Mouse (Mus musculus): ENCODE data around the gene Tnxb. TPM values are rescaled to one million over a fixed set of nuclear protein-coding genes. Genes with fewer than 3 reads are reported as not detected.

Gene Tnxb
- polyA plus RNA-seq, 1 experiment from 2014 or later = 0.26 TPM

DNA sequence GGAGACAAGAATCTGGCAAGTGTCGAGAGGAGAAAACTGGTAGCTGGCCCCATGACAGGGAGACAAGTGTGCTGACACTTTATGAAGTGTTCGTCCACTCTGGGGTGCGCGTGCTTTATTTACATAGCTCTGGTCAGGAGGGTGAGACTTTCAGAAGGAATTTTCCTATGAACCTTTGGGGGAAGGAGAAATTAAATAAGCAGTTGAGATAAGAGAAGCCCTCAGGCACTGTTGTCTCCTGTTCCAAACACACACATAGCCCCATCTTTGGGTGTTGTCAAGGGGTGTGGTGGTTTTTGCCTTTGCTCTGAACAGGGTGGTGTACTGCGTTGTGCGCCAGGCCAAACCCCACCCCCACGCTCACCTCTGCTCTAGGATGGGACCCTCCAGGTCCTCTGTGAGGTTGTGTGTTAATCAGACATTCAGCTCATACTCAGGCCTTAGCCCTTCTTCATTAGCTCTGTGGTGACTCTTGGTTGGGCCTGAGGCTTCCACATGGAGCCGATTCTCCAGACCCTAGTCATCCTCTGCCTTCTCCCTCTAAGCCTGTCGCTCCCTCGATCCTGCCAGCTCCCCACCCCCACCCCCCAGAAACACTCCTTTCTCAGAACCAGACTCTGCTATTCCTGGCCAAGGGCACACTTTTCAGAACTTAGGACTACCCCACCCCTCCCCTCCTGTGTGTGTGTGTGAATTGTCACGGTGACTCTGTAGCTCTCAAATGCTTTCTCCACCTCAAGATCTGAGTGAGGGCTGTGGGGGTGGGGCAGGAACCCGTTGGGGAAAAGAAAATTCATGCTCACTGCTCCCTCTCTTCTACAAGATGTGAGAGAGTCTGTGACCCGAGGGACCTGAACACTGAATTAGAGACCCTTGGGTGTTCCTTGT lies 5.1 kb downstream of the Tnxb start:
- no peak overlapping the region for H3K9ac ChIP-seq (ENCODE audit: low read depth, low read length)
- no peak for TF ChIP-seq CTCF (IDR thresholded peaks at IDR 0.05; ENCODE audit: low read depth)
- DNase-seq (ENCODE audit: low spot score) (no peak), ATAC-seq (replicated peaks; ENCODE audit: low FRiP score, low read depth) (no peak)
- H3K4me3 ChIP-seq (replicated peaks; ENCODE audit: low read depth, low read length) = no peak overlapping the region
- peaks cover 13% of the 10 kb centered on the region; the same call in 1 of the 2 replicates for H3K4me1 ChIP-seq (replicated peaks; ENCODE audit: insufficient read depth, low read length)
- H3K27me3 ChIP-seq (ENCODE audit: insufficient read depth, low read length) = peaks cover 38% of the 10 kb centered on the region
- WGBS = 62% methylated on average over 13 of the region's 13 CpGs
- no peak overlapping the region for H3K4me2 ChIP-seq (ENCODE audit: low read length)
- no peaks in the 10 kb centered on the region for H3K36me3 ChIP-seq (ENCODE audit: insufficient read depth, low read length)
- no peaks in the 10 kb centered on the region for H3K9me3 ChIP-seq (replicated peaks; ENCODE audit: low read length)
- no peak overlapping the region for H3K27ac ChIP-seq

DNA sequence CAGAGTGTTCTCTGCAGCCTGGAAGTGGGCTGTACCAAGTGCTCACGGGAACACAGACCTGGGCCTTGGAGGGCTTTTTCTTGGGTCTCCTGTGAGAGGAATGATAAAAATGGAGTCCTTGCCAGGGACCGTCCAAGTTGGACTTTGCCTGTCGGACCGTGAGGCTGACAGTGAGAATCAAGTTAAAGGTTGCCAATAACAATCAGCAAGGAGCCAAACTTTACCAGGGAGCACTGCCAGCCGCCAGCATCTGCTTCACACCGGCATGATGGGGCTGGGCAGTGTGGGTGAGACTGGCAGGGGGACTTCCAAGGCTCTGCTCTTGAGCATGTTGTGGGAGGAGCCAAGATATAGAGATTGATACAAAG lies 5.7 kb downstream of the Tnxb start:
- Histone ChIP-seq H3K4me2 (ENCODE audit: low read length) (no peak overlapping the region), H3K4me3 (replicated peaks; ENCODE audit: low read depth, low read length) (no peak overlapping the region), H3K36me3 (ENCODE audit: insufficient read depth, low read length) (no peaks in the 10 kb centered on the region), H3K9me3 (replicated peaks; ENCODE audit: low read length) (no peaks in the 10 kb centered on the region), H3K9ac (ENCODE audit: low read depth, low read length) (no peak overlapping the region), H3K27ac (no peak overlapping the region), H3K27me3 (ENCODE audit: insufficient read depth, low read length) (peaks cover 35% of the 10 kb centered on the region), H3K4me1 (replicated peaks; ENCODE audit: insufficient read depth, low read length) (peaks cover 12% of the 10 kb centered on the region; the same call in 1 of the 2 replicates)
- ATAC-seq (replicated peaks; ENCODE audit: low FRiP score, low read depth) = no peak
- DNase-seq (ENCODE audit: low spot score) = no peak
- 71% methylated on average over 6 of the region's 6 CpGs for WGBS
- TF ChIP-seq CTCF (IDR thresholded peaks at IDR 0.05; ENCODE audit: low read depth) = no peak

DNA sequence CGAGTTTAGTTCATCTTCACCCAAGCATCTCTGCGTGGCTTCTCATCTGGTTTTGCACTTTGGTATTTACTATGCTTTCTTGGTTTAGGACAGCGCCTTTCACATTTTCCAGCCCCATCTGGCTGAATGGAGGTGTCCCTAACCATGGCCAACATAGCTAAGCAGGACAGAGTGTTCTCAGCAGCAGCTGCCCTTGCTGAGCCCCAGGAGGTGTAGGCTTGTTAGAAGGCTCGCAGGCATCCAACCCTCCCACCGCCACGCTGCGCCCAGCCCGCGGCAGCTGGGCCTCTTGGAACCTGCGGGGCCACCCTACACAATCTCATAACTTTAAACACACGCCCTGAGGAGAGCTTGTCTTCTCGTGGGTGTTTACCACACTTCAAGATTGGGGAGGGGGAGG lies 6.3 kb downstream of the Tnxb start:
- Histone ChIP-seq H3K4me1 (replicated peaks; ENCODE audit: insufficient read depth, low read length) (peaks cover 9% of the 10 kb centered on the region; the same call in 1 of the 2 replicates), H3K9ac (ENCODE audit: low read depth, low read length) (no peak overlapping the region), H3K4me2 (ENCODE audit: low read length) (no peak overlapping the region), H3K9me3 (replicated peaks; ENCODE audit: low read length) (no peaks in the 10 kb centered on the region), H3K27ac (no peak overlapping the region), H3K27me3 (ENCODE audit: insufficient read depth, low read length) (peaks cover 31% of the 10 kb centered on the region), H3K4me3 (replicated peaks; ENCODE audit: low read depth, low read length) (no peak overlapping the region), H3K36me3 (ENCODE audit: insufficient read depth, low read length) (no peaks in the 10 kb centered on the region)
- TF ChIP-seq CTCF (IDR thresholded peaks at IDR 0.05; ENCODE audit: low read depth) = no peak
- WGBS = 74% methylated on average over 12 of the region's 12 CpGs
- DNase-seq (ENCODE audit: low spot score) (no peak), ATAC-seq (replicated peaks; ENCODE audit: low FRiP score, low read depth) (no peak)

DNA sequence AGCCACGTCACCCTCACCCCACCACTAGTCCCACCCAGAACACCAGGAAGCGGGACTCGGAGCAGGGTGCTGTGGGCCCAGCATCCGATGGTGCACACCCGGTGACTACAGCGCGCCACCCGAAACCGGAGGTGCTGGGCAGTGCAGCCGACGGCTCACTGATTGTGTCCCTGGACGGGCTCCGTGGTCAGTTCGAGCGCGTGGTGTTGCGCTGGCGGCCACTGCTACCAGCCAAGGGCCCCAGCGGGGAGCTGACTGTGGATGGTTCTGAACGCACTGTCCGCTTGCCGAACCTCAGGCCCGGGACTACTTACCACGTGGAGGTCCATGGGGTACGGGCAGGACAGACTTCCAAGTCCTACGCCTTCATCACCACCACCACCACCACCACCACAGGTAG lies 9.9 kb downstream of the Tnxb start:
- no peak overlapping the region for H3K9ac ChIP-seq (ENCODE audit: low read depth, low read length)
- no peak overlapping the region for H3K4me2 ChIP-seq (ENCODE audit: low read length)
- DNase-seq (ENCODE audit: low spot score) = no peak
- H3K9me3 ChIP-seq (replicated peaks; ENCODE audit: low read length) = no peaks in the 10 kb centered on the region
- 89% methylated on average over 26 of the region's 26 CpGs for WGBS
- no peak overlapping the region for H3K27ac ChIP-seq
- H3K4me3 ChIP-seq (replicated peaks; ENCODE audit: low read depth, low read length) = no peak overlapping the region
- peaks cover 9% of the 10 kb centered on the region; the same call in 1 of the 2 replicates for H3K27me3 ChIP-seq (ENCODE audit: insufficient read depth, low read length)
- 0 out of 2 replicates have a peak, but pooled peaks cover 5% of the 10 kb centered on the region for H3K4me1 ChIP-seq (replicated peaks; ENCODE audit: insufficient read depth, low read length)
- H3K36me3 ChIP-seq (ENCODE audit: insufficient read depth, low read length) = no peaks in the 10 kb centered on the region
- ATAC-seq (replicated peaks; ENCODE audit: low FRiP score, low read depth) = no peak
- TF ChIP-seq CTCF (IDR thresholded peaks at IDR 0.05; ENCODE audit: low read depth) = no peak

DNA sequence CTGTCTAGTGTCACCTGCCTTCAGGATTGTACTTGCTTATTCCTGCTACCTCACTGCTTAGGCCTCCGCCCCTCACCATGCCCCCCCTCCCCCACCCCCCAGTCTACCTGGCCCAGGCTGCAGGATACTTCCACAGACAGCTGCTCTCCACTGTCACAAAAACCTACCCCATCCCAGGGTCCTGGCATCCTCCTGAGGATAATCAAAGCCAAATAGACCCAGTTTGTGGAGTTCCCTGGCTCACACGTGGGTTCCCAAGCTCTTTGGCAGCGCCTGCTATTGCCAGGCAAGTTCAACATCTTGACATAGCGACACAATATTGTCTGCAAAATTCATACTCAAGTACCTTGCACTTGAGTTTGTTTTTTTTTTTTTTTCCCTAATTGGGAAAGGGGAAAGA lies 10.3 kb downstream of the Tnxb start:
- DNase-seq (ENCODE audit: low spot score) = no peak
- H3K27ac ChIP-seq = no peak overlapping the region
- H3K27me3 ChIP-seq (ENCODE audit: insufficient read depth, low read length) = peaks cover 9% of the 10 kb centered on the region; the same call in 1 of the 2 replicates

DNA sequence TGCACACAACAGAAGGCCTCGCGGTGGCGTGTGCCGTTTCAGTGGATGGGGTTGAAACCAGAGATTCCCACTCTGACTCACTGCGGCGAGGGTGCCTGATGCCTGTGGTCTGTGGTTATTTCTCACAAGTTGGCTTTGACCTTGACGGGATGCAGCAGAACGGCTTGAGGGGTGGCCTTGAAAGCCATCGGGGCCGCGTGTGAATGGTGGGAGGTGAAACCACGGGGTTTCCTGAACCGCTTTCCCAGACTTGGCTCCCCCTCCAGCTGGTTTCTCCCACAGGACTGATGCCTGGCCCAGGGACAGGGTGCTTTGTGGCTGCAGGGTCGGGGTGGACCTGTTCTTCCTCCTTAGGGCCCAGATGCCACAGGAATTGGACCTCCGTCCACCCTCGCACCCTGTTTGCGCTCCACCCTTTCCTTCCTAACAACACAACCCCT lies 10.8 kb downstream of the Tnxb start:
- H3K27ac ChIP-seq = no peak overlapping the region
- TF ChIP-seq CTCF (IDR thresholded peaks at IDR 0.05; ENCODE audit: low read depth) = no peak

More for the DNA sequence above, 10.3 kb downstream of the Tnxb start:
- no peak for TF ChIP-seq CTCF (IDR thresholded peaks at IDR 0.05; ENCODE audit: low read depth)
- Histone ChIP-seq H3K4me2 (ENCODE audit: low read length) (no peak overlapping the region), H3K4me1 (replicated peaks; ENCODE audit: insufficient read depth, low read length) (0 out of 2 replicates have a peak, but pooled peaks cover 5% of the 10 kb centered on the region), H3K4me3 (replicated peaks; ENCODE audit: low read depth, low read length) (no peak overlapping the region), H3K9ac (ENCODE audit: low read depth, low read length) (no peak overlapping the region), H3K36me3 (ENCODE audit: insufficient read depth, low read length) (no peaks in the 10 kb centered on the region), H3K9me3 (replicated peaks; ENCODE audit: low read length) (no peaks in the 10 kb centered on the region)
- 83% methylated on average over 4 of the region's 4 CpGs for WGBS
- no peak for ATAC-seq (replicated peaks; ENCODE audit: low FRiP score, low read depth)

More for the DNA sequence above, 10.8 kb downstream of the Tnxb start:
- no peak overlapping the region for H3K9ac ChIP-seq (ENCODE audit: low read depth, low read length)
- no peaks in the 10 kb centered on the region for H3K36me3 ChIP-seq (ENCODE audit: insufficient read depth, low read length)
- H3K9me3 ChIP-seq (replicated peaks; ENCODE audit: low read length) = no peaks in the 10 kb centered on the region
- ATAC-seq (replicated peaks; ENCODE audit: low FRiP score, low read depth) (no peak), DNase-seq (ENCODE audit: low spot score) (no peak)
- no peak overlapping the region for H3K4me3 ChIP-seq (replicated peaks; ENCODE audit: low read depth, low read length)
- WGBS = 67% methylated on average over 17 of the region's 17 CpGs
- 0 out of 2 replicates have a peak, but pooled peaks cover 5% of the 10 kb centered on the region for H3K4me1 ChIP-seq (replicated peaks; ENCODE audit: insufficient read depth, low read length)
- no peak overlapping the region for H3K4me2 ChIP-seq (ENCODE audit: low read length)
- peaks cover 9% of the 10 kb centered on the region; the same call in 1 of the 2 replicates for H3K27me3 ChIP-seq (ENCODE audit: insufficient read depth, low read length)

Measured in kidney, postnatal 0 days (tissue).